Comparison of ENCODE assay signal across 24 mouse cellular contexts in genomic region chr1:187785226-187785625, GRCm38 (mm10).
A peak's percentile ranks its signal among the peaks of the same experiment; 100 is the strongest.
DNase-seq lines count a peak whose midpoint lies in the region; TF ChIP-seq lines count a peak whose summit lies in the region.
"Had no signal": no experiment of that assay in that cellular context is flagged by ENCODE, and none has a peak within 500 bp of the region (broad histone marks: within the 10 kb centered on the region; RNA-seq: fewer than 3 reads in every experiment).

No protein-coding gene starts in this region.

- H3K4me3 ChIP-seq in heart, embryonic 10.5 days = no peak overlapping the region
- no peak overlapping the region for H3K4me3 ChIP-seq in layer of hippocampus, adult 2 months
- H3K4me3 ChIP-seq: heart, embryonic 12.5 days; liver, embryonic 12.5 days; midbrain, embryonic 12.5 days; neural tube, embryonic 13.5 days had no signal

- no peaks in the 10 kb centered on the region for H3K9me3 ChIP-seq in heart, embryonic 10.5 days
- H3K9me3 ChIP-seq: heart, embryonic 12.5 days; liver, embryonic 12.5 days; midbrain, embryonic 12.5 days; neural tube, embryonic 13.5 days had no signal

- no peak for TF ChIP-seq CTCF in layer of hippocampus, adult 2 months (conservative IDR thresholded peaks at IDR 0.05)

- no peaks in the 10 kb centered on the region for H3K4me1 ChIP-seq in heart, embryonic 10.5 days
- H3K4me1 ChIP-seq: heart, embryonic 12.5 days; liver, embryonic 12.5 days had no signal

- DNase-seq in heart, embryonic 10.5 days (ENCODE audit: low spot score) = peak; percentile 19
- DNase-seq in heart, adult 8-10 months (ENCODE audit: low spot score) = no peak
- peak; percentile 90 for DNase-seq in brain, adult 2 months (ENCODE audit: low read depth, low spot score)
- DNase-seq in layer of hippocampus, adult 2 months (ENCODE audit: low spot score in 2 of 2) = peak; percentile 48 to 81
- peak; percentile 52 to 92 for DNase-seq in left cerebral cortex, postnatal 25 days (ENCODE audit: low spot score in 2 of 2)
- DNase-seq in adrenal gland, adult (ENCODE audit: inconsistent age in 2 of 2, low spot score in 1 of 2) = no peak
- DNase-seq in gastrocnemius, postnatal 4 days (ENCODE audit: low spot score in 2 of 2) = no peak
- no peak for DNase-seq in adrenal gland, postnatal 10 days
- DNase-seq: adrenal gland, postnatal 14 days; B cell, adult 2 months; cerebellum, postnatal 14 days; embryo, embryonic 11 days; gastrocnemius, postnatal 25 days; kidney, adult 18-20 months; kidney, postnatal 14 days; lung, embryonic 14.5 days; lung, postnatal 4 days; spleen, adult 18-20 months; thymus, adult 2 months had no signal

- no peak overlapping the region for H3K27ac ChIP-seq in heart, embryonic 10.5 days
- no peak overlapping the region for H3K27ac ChIP-seq in layer of hippocampus, adult 2 months
- H3K27ac ChIP-seq: hindbrain, embryonic 14.5 days; liver, embryonic 12.5 days; midbrain, embryonic 12.5 days; neural tube, embryonic 13.5 days had no signal

- no peaks in the 10 kb centered on the region for H3K27me3 ChIP-seq in heart, embryonic 10.5 days (ENCODE audit: insufficient read depth, poor library complexity, severe bottlenecking)
- H3K27me3 ChIP-seq: heart, embryonic 12.5 days; liver, embryonic 12.5 days; midbrain, embryonic 12.5 days; neural tube, embryonic 13.5 days had no signal

- intact Hi-C loops in left cerebral cortex, postnatal 25 days (cut with DNase I) = loop anchor here (2.0 to 10.0 kb wide), 3 partner anchors 50 to 330 kb away; no protein-coding TSS in a partner anchor

- WGBS in heart, embryonic 10.5 days = 76% methylated on average over 4 of the region's 4 CpGs

- H3K36me3 ChIP-seq in heart, embryonic 10.5 days = no peaks in the 10 kb centered on the region
- H3K36me3 ChIP-seq: heart, embryonic 12.5 days; liver, embryonic 12.5 days; midbrain, embryonic 12.5 days; neural tube, embryonic 13.5 days had no signal

Comparison
In these comparisons a context has a peak if more than half of its experiments do, and no peak if none do; other contexts are left out.
1. DNase-seq: peak in heart, embryonic 10.5 days (single experiment), brain, adult 2 months (single experiment), layer of hippocampus, adult 2 months (2 of 2) and left cerebral cortex, postnatal 25 days (2 of 2); none in heart, adult 8-10 months (single experiment), adrenal gland, adult (0 of 2), gastrocnemius, postnatal 4 days (0 of 2) and adrenal gland, postnatal 10 days (single experiment).